Mouse (Mus musculus) neural tube, embryonic 10.5 days (tissue): ENCODE measurements at regions not wholly inside any gene's neighbourhood (a gene's known extent, or its start where the extent isn't known, plus 50 kb on each side); places are given as distances from the start of the nearest gene placed in this dataset.

Experiments
- DNase-seq: peaks from one replicate; pipeline ENCODE4 v3.0.0-alpha.2; 2017; ENCODE audit warnings: low spot score; ENCODE audit errors: extremely low spot score

GRCm38 (mm10) chr1:122607309-122607708 is 1039.5 kb upstream of the Ddx18 start:
- DNase-seq = no peak

GRCm38 (mm10) chr1:122575954-122576353 is 1008.2 kb upstream of the Ddx18 start:
- DNase-seq = no peak

GRCm38 (mm10) chr1:122551596-122551995 is 983.8 kb upstream of the Ddx18 start:
- no peak for DNase-seq

GRCm38 (mm10) chr1:122509580-122509979 is 941.8 kb upstream of the Ddx18 start:
- DNase-seq = no peak

GRCm38 (mm10) chr1:122501707-122502106 is 933.9 kb upstream of the Ddx18 start:
- no peak for DNase-seq

GRCm38 (mm10) chr1:122478003-122478402 is 910.2 kb upstream of the Ddx18 start:
- no peak for DNase-seq

- DNase-seq = no peak
These were observed 896.1 kb upstream of the Ddx18 start for GRCm38 (mm10) chr1:122463931-122464330.

GRCm38 (mm10) chr1:122459056-122459455 is 891.3 kb upstream of the Ddx18 start:
- DNase-seq = no peak

- DNase-seq = no peak
These were observed 887.1 kb upstream of the Ddx18 start for GRCm38 (mm10) chr1:122454881-122455280.

GRCm38 (mm10) chr1:122453617-122454016 is 885.8 kb upstream of the Ddx18 start:
- no peak for DNase-seq

- peak; percentile 17 for DNase-seq
These were observed 871.6 kb upstream of the Ddx18 start for GRCm38 (mm10) chr1:122439358-122439757.

- no peak for DNase-seq
These were observed 855.7 kb upstream of the Ddx18 start for GRCm38 (mm10) chr1:122423503-122423902.

- DNase-seq = no peak
These were observed 828.6 kb upstream of the Ddx18 start for GRCm38 (mm10) chr1:122396342-122396741.

- DNase-seq = no peak
These were observed 826.0 kb upstream of the Ddx18 start for GRCm38 (mm10) chr1:122393660-122394355.

- DNase-seq = peak; percentile 100
These were observed 789.2 kb upstream of the Ddx18 start for GRCm38 (mm10) chr1:122357015-122357414.

- DNase-seq = no peak
These were observed 783.7 kb upstream of the Ddx18 start for GRCm38 (mm10) chr1:122351530-122351929.

GRCm38 (mm10) chr1:122333267-122333666 is 765.5 kb upstream of the Ddx18 start:
- DNase-seq = no peak

- no peak for DNase-seq
These were observed 760.5 kb upstream of the Ddx18 start for GRCm38 (mm10) chr1:122328276-122328675.
